Mouse (Mus musculus): ENCODE data around the gene Ndufb6.

Ndufb6 gene

GRCm38 (mm10) chr4:40253766-40254165, 25.5 kb downstream of the Ndufb6 start:
- no peak for DNase-seq

GRCm38 (mm10) chr4:40250984-40251383, 28.2 kb downstream of the Ndufb6 start:
- no peak for DNase-seq

DNA sequence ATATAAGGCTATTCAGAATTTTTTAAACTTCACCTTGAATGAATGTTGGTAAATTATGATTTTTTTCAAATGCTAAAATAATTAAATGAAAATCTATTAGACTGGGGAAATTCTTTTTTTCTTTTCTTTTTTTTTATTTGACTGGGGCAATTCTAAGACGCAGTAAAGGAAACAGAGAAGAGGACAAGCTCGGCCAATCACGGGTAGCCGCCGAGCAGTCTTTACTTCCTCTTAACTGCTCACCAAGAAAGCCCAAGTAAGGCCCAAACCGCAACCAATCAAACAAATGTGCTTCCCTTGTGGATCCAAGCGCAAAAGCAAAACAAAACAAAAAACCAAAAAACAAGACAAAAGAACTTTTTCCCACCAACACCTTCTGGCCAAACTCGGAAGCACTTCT, 35.2 kb downstream of the Ndufb6 start:
- no peak for DNase-seq

GRCm38 (mm10) chr4:40243006-40243405, 36.2 kb downstream of the Ndufb6 start:
- no peak for DNase-seq

DNA sequence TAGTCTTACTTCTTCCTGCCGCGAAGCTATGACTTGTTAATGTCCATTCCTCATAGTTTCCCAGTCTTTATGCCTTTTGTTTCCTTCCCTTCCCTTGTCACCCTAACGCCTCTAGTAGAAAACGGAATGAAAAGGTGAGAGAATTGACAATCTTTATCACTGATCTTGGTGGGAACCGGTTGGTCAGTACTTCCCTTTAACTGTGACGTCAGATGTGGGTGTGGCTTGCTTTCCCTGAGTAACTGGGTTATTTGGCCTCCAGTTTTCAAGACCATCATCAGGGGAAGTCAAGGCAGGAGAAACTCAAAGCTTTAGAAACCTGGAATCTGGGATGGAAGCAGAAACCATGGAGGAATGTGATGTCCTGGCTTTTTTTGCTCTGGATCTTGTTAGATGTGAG, 37.3 kb downstream of the Ndufb6 start:
- no peak for DNase-seq

DNA sequence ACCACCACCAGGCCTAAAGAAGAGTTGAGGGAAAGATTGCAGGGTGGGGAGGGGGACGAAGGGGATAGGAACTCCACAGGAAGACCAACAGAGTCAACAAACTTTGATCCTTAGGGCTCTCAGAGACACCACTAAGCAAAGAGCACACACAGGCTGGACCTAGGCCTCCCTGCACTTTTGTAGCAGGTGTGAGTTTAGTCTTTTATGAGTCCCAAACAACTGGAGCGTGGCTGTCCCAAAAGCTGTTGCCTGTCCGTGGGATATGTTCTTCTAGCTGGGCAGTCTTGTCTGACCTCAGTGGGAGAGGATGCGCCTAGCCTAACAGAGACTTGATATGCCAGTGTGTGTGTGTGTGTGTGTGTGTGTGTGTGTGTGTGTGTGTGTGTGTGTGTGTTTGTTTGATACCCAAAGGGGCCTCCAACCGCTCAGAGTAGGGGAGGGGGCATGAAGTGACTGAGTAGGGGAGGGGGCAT, 38.9 kb downstream of the Ndufb6 start:
- no peak for DNase-seq

- peak; percentile 43 to 47 for DNase-seq
These were observed 39.6 kb downstream of the Ndufb6 start, which contains the start of gene Ddx58 for GRCm38 (mm10) chr4:40239409-40240271. Ddx58 (minus strand) TSS chr4:40239828.

GRCm38 (mm10) chr4:40238483-40239408, 40.5 kb downstream of the Ndufb6 start:
- DNase-seq, result peak; percentile 76 to 81

DNA sequence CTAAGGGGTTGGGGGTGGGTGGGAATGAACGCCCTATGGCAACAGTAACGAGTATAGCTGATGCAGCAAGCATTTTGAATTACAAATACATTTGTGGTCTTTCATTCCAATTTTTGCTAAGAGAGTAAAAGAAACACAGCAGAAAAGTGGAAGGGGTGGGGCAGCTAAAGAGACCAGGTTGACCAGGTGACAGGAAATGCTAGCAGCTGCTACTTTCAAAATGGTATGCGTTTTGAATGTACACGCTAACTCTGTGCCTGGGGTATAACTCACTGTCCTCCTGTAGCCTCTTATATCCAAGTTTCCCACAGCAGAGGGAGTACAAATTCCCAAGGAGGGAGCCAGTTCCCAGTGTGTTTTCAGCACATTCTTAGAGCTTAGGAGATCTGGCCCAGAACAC, 42.4 kb downstream of the Ndufb6 start:
- DNase-seq, result no peak

GRCm38 (mm10) chr4:40234256-40234655, 45.0 kb downstream of the Ndufb6 start:
- DNase-seq, result no peak

DNA sequence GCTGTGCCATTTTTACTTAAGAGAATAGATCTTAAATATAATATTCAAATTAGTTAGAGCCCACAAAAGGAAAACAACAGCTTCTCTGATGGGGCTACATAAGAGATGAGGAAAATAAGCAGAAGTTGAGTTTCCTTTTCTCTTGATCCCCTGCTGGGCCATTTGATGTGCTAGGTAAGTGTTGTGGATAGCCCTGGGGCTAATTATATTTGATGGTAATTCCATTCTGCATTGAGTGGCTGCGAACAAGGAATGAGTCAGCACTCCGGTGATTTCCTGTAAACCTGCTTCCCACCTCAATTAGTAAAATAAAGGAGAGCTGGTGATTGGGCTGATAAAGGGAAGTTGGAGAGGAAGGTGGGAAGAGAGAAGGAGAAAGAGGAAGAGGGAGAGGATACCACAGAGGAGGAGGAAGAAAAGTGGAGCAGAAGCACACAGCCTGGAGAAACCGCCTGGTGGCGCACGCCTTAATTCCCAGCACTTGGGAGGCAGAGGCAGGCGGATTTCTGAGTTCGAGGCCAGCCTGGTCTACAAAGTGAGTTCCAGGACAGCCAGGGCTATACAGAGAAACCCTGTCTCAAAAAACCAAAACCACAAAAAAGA, 46.1 kb downstream of the Ndufb6 start:
- no peak for DNase-seq

DNA sequence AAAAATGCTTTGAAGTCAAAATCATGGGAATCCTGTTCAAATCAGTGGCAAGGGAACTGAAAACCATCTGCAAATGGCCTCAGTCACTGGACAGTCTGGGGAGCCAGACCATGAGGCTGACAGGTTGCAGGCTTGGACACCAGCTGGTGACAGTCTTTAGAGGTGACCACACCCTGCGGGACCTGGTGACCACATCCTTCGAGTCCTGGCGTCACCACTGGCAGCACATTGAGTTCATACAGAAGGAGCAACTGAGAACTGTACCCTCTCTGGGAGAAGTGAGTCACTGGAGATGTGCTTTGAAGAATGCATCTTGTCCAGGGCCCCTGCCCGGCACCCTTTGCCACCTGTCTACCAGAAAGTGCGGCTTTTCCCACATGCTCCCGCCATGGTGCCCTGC, 49.5 kb downstream of the Ndufb6 start:
- DNase-seq, result no peak

- DNase-seq, result no peak
These were observed 51.3 kb downstream of the Ndufb6 start for GRCm38 (mm10) chr4:40227886-40228285.

- no peak for DNase-seq
These were observed 52.1 kb downstream of the Ndufb6 start for GRCm38 (mm10) chr4:40227131-40227530.

DNA sequence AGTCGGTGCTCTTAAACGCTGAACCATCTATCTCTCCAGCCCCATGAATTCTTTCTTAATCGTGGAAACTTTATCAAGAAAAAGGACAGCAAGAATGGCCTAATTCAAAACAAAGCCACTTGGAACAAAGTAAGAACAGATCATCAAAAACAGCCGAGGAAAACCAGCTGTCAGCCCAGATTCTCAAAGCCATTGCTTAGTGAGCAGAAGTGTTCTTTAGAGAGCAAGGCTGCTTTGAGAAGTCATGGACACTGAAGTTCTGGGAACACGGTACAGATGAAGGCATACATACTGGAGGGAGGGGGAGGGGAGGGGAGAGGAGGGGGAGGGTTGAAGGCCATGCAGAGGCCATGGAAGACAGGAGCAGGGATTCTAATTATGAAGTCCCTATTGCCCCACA, 53.1 kb downstream of the Ndufb6 start:
- no peak for DNase-seq

- DNase-seq, result no peak
These were observed 57.2 kb downstream of the Ndufb6 start for GRCm38 (mm10) chr4:40221876-40222585.

DNA sequence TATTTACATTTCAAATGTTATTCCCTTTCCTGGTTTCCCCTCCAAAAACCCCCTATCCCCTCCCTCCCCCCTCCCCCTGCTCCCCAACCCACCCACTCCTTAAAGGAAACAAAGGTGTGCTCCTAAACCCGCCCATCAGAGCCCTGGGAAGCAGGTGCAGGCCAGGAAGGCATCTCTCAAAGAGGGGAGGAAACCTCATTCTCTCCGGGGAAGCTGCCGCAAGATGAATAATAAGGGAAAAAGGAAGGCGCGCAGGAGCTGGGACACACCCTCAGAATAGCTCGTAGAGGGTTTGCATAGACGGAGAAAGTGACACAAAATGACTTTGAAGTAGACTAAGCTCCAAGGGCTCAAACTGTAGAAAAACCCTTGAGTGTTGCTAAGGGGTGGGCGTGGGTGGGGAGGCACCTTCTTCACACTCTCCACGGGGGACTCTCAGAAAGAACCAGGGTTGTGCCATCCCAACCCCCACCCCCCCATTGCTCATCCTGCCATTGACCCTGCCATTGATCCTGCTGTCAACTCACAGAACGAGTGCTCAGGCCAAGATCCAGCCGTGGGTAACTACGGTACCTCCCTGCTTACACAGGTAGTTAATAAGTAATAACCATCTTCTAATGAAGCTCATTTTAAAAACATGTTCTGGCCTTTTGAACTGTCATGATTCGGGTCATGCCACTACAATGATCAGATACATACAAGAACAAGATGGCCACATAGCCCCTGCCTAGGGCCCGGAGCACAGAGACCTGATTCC, 58.0 kb downstream of the Ndufb6 start:
- no peak for DNase-seq

Data from lung, postnatal 4 days (tissue).